Mouse (Mus musculus) kidney, postnatal 10 days (tissue): Measurements from ENCODE around the gene Lmnb2.

ENCODE experiments used
- DNase-seq: peaks from one replicate; pipeline ENCODE4 v3.0.0; 2021; ENCODE audit warnings: mixed read lengths

Lmnb2 gene

GRCm38 (mm10) chr10:80854913-80855748 is 62.9 kb downstream of the Lmnb2 start, which contains the start of the genes Lsm7 and Sppl2b:
Lsm7 (minus strand) TSS chr10:80855209.
Sppl2b (plus strand) TSS chr10:80855275.
- DNase-seq: peak; percentile 98
